Mouse (Mus musculus) heart, embryonic 10.5 days (tissue): ENCODE results near the gene Lsm10. TPM values are rescaled to one million over a fixed set of nuclear protein-coding genes. Genes with fewer than 3 reads are reported as not detected.

Source experiments
- DNase-seq: peaks from one replicate; pipeline ENCODE4 v3.0.0-alpha.2; 2017; ENCODE audit warnings: low spot score
- H3K27ac ChIP-seq: fragments of 300-500 bp; sonication (generic); 2 replicates; pipeline ENCODE4 v1.5.1; 2016; ENCODE audit warnings: mild to moderate bottlenecking
- H3K27me3 ChIP-seq: fragments of 300-500 bp; sonication (generic); 2 replicates; pipeline ENCODE4 v1.6.1; 2016; ENCODE audit warnings: mild to moderate bottlenecking; ENCODE audit not compliant: poor library complexity, insufficient read depth, severe bottlenecking
- H3K36me3 ChIP-seq: fragments of 300-500 bp; sonication (generic); 2 replicates; pipeline ENCODE4 v1.6.1; 2016; ENCODE audit warnings: mild to moderate bottlenecking, moderate library complexity
- H3K4me1 ChIP-seq: fragments of 300-500 bp; sonication (generic); 2 replicates; pipeline ENCODE4 v1.6.1; 2016; ENCODE audit warnings: mild to moderate bottlenecking
- H3K4me3 ChIP-seq: fragments of 300-500 bp; sonication (generic); 2 replicates; pipeline ENCODE4 v1.5.1; 2016; ENCODE audit warnings: mild to moderate bottlenecking, moderate library complexity
- H3K9me3 ChIP-seq: fragments of 300-500 bp; sonication (generic); 2 replicates; pipeline ENCODE4 v1.6.1; 2016; ENCODE audit warnings: mild to moderate bottlenecking, moderate library complexity
- WGBS: fragments of 180-500 bp; shearing (Covaris S2); methylation state at CpG from one replicate; pipeline ENCODE4 v1.1.7; 2016; 5-methylcytosine and 5-hydroxymethylcytosine counted together
- polyA plus RNA-seq: library from polyadenylated mRNA; unstranded; fragments of >200 nt; fragmentation: Nextera tagmentation; extraction: Ambion mirVana; gene quantifications from 2 replicates; pipeline ENCODE4 v1.2.1, GENCODE M21; 2016

Lsm10 gene
- 47.5 and 47.7 TPM in 2 replicates for polyA plus RNA-seq

DNA sequence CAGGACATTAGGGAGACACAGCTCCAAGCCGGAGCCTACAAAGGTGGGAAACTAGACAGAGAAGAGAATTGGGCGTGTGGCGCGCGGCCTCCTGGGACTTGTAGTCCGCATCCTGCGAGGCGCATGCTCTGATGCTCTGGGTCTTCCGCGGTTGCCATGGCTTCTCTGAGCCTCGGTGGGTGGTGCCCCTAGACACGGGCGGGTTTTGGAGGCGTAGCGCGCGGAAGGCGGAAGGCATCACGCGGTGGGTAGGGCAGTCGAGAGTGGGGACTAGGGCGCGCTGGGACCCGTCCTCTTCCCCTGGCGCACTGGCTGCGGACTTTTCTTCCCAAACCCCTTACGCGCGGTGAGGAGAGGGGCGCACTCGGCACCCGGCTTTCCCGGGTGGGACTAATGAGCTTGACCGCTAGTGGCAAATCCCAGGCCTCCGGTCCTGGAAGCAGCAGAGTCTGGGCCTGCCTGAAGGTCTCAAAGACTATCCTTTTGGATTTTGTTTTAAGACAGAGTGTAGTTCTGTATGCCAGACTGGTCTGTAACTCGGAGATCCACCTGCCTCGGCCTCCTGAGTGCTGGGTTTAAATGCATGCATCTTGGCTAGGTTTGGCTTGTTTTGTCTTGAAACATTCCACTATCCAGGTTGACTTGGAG, at the start of gene Lsm10:
Gene Lsm10 (plus strand): TSS at position 160 of the 648 bp plus-strand sequence.
- peak; percentile 99 for DNase-seq
- WGBS: 3% methylated on average over 37 of the region's 37 CpGs
- H3K4me1 ChIP-seq: peaks cover 30% of the 10 kb centered on the region

DNA sequence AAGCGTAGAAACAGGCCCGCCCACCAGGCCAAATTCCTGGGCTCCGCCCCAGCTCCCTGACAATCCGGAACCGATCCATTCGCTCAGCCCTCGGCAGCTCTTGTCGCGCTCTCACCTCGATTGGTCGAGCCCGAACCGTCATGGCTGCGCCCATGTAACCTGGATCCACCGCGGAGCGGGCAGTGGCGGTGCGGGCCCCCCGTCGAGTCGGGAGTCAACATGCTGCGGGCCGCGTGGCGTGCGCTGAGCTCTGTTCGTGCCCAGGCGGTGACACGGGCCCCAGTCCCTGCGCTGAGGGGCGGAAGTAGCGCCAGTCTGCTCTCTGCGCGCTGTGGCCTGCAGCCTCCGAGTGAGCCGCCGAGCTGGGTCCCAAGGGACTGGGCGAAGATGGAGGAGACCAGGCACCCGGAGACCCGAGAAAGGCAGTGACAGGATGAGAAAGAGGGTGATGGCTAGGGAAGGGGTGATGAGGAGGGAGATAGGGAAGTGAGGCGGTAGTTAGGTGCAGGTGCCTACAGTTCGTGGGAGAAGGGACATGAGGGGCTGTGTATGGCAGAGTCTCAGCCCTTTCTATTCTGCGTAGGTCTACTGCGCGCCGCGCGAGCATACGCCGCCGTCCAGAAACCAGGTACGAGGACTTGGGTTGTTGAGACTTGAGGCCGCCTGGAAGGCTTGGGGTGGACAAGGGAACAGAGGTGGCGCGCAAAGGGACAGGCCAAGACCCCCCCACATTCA, 49.4 kb upstream of the Lsm10 start, which contains the start of gene Mrps15:
Gene Mrps15 (plus strand): TSS at position 75 of the 735 bp plus-strand sequence.
- H3K4me3 ChIP-seq: peak within 1 kb of the TSS; percentile 98
- H3K9me3 ChIP-seq: no peaks in the 10 kb centered on the region
- peak within 1 kb of the TSS; percentile 94 for H3K27ac ChIP-seq
- no peaks in the 10 kb centered on the region for H3K27me3 ChIP-seq
- peak; percentile 97 for DNase-seq
- WGBS: under 1% methylated on average over 56 of the region's 56 CpGs
- peaks cover 15% of the 10 kb centered on the region for H3K4me1 ChIP-seq
- H3K36me3 ChIP-seq: peaks cover 28% of the 10 kb centered on the region

More for the DNA sequence above, at the start of gene Lsm10:
- Histone ChIP-seq H3K4me3 (peak within 1 kb of the TSS; percentile 74), H3K27ac (peak within 1 kb of the TSS; percentile 91), H3K36me3 (peaks cover 19% of the 10 kb centered on the region), H3K27me3 (no peaks in the 10 kb centered on the region), H3K9me3 (no peaks in the 10 kb centered on the region)

DNA sequence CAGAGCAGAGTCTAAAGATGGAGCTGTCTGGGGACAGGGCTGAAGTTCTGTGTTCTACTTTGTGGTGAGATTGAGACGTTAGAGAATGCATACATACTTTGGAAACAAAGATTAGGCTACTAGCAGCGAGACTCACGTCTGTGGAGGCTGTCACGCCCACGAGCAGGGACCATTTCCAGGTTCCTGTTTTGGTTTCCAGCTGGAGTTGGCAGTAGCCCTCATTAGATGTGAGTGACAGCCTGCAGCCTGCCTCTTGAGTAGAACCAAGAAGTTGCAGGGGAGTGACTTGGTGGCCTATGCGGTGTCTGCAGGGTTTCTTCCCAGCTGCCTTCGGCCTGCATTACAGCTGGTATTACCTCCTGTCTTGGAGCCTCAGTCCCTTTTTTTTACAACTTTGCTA, 44.8 kb upstream of the Lsm10 start:
- 82% methylated on average over 7 of the region's 7 CpGs for WGBS
- DNase-seq: no peak
- peaks cover 73% of the 10 kb centered on the region for H3K36me3 ChIP-seq

DNA sequence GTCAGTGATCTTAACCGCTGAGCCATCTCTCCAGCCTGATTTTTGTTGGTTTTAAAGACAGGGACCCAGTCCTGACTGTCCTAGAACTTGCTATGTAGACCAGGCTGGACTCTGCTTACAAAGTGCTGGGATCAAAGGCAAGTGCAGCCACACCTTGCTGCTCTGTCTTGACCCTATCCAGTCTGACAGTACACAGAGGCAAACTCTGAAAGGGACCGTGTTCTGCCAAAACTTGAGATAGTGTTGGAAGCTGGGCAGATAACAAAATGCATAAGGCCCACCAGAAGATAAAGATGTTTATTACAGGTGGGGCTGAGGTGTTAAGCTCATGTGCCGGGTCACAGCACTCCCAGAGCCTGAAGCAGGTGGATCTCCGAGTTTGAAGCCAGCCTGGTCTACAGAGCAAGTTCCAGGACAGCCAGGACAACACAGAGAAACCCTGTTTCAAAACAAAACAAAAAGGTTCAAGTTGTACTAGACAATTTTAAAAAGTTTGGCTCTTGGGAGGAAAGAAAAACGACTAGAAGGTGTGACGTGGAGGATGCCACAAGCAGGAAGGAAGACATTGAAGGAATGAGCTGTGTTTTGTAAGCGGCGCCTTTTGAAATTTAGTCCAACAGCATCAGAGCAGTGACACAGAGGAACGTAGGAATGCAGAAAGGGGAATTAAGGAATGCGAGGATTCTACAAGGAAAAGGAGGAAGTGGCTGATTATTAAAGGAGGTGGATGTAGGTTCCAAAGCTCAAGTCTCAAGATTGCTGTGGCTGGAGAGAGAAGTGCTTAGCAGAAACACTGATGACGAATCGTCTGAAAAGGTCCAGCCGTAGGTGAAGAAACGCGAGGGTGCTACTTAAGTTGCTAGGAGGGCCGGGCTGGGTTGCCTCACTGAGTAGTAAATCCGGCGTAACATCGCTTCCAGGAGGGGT, 39.0 kb upstream of the Lsm10 start:
- H3K9me3 ChIP-seq: no peaks in the 10 kb centered on the region
- H3K4me1 ChIP-seq: peaks cover 15% of the 10 kb centered on the region
- H3K27ac ChIP-seq: peak overlapping the region; percentile 85
- no peaks in the 10 kb centered on the region for H3K27me3 ChIP-seq
- H3K4me3 ChIP-seq: peak overlapping the region; percentile 79
- WGBS: 12% methylated on average over 19 of the region's 19 CpGs
- H3K36me3 ChIP-seq: peaks cover 42% of the 10 kb centered on the region
- no peak for DNase-seq

More for the DNA sequence above, 44.8 kb upstream of the Lsm10 start:
- Histone ChIP-seq H3K9me3 (no peaks in the 10 kb centered on the region), H3K4me3 (no peak overlapping the region), H3K4me1 (peaks cover 15% of the 10 kb centered on the region), H3K27ac (no peak overlapping the region), H3K27me3 (no peaks in the 10 kb centered on the region)

DNA sequence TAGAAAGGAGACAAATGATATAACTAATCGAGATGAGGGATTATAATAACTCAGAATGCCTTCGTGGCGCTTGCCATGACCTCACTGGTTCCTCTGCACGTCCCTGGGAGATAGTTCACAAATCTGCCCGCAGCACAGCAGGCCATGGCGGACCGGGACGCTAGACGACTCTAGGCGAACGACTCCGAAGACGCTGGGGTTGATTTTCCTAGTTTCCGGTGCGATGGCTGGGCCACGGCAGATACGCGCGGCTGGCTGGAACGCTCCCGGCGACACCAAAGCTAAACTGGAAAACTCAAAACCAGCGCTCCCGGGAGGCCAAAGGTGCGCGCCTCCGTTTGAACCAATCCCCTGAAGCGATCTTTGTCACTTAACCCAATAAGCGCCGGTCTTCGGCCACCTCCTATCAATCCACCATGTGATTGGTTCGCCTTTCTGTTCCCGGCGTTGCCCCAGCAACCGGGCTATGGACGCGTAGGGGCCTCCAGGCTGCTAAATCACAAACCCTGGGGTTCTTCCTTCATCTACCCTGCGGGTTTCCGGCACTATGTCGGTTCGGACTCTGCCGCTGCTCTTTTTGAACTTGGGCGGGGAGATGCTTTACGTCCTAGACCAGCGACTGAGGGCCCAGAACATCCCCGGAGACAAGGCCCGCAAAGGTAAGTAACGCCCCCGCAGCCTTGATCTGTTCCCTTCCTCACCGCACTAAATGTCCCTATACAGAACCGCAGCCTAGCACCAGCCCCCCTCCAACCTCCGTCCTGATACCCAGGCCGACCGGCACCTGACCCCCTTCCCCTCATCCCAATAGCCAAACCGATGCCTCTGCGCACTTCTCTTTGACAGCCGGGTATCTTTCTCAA, 38.1 kb upstream of the Lsm10 start, which contains the start of gene Oscp1:
Gene Oscp1 (plus strand): TSS at position 432 of the 863 bp plus-strand sequence.
- H3K36me3 ChIP-seq: peaks cover 33% of the 10 kb centered on the region
- H3K27ac ChIP-seq: peak within 1 kb of the TSS; percentile 85
- under 1% methylated on average over 57 of the region's 57 CpGs for WGBS
- H3K4me3 ChIP-seq: peak within 1 kb of the TSS; percentile 79
- H3K9me3 ChIP-seq: no peaks in the 10 kb centered on the region
- peak; percentile 97 for DNase-seq
- H3K4me1 ChIP-seq: peaks cover 15% of the 10 kb centered on the region
- no peaks in the 10 kb centered on the region for H3K27me3 ChIP-seq

DNA sequence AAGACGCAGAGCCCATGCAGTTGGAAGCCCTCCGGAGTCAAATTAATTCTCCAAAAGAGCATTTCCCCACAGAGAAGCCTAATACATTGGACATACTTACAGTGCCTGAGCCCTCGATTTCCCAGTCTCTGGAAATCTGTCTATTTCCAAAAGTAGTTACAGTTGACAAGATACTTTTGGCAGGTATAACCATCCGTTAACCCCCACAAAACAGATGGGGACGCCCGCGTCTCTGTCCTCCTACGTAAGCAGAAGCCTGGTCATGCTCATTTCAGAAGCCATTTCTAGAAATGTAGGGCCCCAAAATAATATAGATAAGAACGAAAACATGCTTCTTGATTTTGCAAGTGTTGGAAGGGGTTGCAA, 37.4 kb upstream of the Lsm10 start:
- Histone ChIP-seq H3K4me3 (peak overlapping the region; percentile 79), H3K27me3 (no peaks in the 10 kb centered on the region), H3K4me1 (peaks cover 15% of the 10 kb centered on the region), H3K27ac (0 out of 2 replicates have a peak overlapping the region, but pooled peaks have one; percentile 85), H3K9me3 (no peaks in the 10 kb centered on the region), H3K36me3 (peaks cover 27% of the 10 kb centered on the region)
- no peak for DNase-seq
- WGBS: 41% methylated on average over 9 of the region's 9 CpGs

DNA sequence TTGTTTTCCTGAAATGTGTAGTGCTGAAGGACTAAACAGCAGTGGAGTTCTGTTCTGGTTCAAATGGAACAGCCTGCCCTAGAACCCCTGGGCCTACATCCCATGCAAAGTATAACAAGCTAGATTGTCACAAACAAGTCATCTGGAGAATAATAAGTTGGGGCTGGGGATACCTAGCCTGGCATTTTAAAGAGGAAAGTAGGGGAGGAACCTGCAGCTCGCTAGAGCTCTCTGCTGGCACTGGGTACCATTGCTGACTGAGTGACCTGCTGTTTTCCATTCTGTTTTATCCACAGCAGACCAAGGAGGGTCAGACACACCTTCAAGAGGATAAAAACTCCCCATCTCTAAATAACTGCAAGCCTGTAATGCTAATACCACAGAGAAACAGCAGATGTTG, 33.6 kb upstream of the Lsm10 start:
- no peaks in the 10 kb centered on the region for H3K27me3 ChIP-seq
- H3K9me3 ChIP-seq: no peaks in the 10 kb centered on the region
- DNase-seq: no peak
- H3K27ac ChIP-seq: no peak overlapping the region
- no peaks in the 10 kb centered on the region for H3K36me3 ChIP-seq
- no peak overlapping the region for H3K4me3 ChIP-seq
- 39% methylated on average over 1 of the region's 1 CpGs for WGBS
- H3K4me1 ChIP-seq: peaks cover 7% of the 10 kb centered on the region

DNA sequence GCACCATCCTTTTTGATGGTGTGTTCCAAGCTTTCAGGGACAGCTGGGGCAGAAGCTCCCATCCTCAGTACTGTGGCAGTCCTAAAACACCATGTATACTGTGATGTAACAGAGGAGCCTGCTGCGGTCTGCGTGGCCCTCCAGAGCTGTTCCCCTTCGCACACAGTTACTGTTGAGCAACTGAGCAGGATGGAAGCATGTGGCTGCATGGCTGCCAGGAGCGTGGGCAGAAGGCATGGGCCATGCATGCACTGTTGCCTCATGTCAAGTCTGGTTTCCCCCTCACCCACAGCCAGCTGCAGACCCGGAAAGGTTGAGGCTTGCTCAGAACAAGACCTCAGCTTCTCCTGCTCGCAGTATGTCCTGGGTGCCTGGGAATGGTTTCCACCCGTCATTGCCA, 31.2 kb upstream of the Lsm10 start:
- Histone ChIP-seq H3K9me3 (no peaks in the 10 kb centered on the region), H3K27me3 (no peaks in the 10 kb centered on the region), H3K27ac (no peak overlapping the region), H3K36me3 (no peaks in the 10 kb centered on the region), H3K4me1 (no peaks in the 10 kb centered on the region), H3K4me3 (no peak overlapping the region)
- no peak for DNase-seq
- WGBS: 80% methylated on average over 7 of the region's 7 CpGs

DNA sequence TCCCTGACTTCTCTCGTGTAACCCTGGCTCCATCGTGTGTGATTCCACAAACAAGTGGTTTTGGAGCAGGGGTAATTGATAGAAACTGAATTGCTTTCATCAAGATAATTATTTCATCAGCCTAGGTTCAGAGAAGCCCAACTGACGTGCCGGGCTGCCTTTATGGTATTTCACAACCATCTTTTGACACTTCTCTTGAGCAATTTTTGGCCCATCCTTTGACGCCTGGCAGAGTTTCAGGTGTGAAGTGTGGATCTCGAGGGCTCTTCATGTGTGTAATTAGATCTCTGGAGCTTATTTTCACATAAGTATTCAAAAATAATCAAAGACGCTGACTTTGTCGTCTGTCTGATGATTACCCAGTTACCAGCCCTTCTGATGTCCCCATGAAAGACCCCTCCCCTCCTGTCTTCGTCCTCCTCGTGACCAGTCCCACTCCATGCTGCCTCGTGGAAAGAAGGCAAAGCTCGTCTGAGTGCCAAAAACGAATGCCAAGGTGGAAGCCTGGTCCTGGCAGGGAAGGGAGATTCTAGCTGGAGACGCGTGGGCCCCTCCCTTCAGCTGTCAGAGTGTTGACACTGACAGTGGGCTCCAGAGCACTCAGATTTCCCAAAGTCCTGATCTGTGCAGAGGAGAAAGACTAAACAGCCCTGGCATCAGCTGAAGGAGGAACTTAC, 28.9 kb upstream of the Lsm10 start:
- 74% methylated on average over 15 of the region's 15 CpGs for WGBS
- H3K4me1 ChIP-seq: no peaks in the 10 kb centered on the region
- no peak overlapping the region for H3K27ac ChIP-seq

DNA sequence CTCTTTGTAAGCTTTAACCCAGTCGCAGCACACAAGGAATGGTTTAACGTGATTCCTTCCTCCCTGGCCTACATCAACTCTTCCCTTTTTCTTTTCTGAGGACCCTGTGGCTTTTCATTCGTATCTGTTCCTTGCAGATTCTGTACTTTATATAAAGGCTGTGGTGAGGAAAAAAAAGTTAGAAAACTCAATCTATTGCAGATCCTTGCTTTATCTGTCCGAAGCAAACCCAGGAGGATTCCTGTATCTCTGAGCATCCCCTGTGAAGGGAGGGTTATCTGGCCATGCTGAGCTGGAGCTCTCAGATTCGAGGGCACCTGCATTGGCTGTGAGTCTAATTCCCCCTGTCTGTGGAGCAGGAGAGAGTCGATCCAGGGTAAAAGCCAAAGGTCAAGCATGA, 27.6 kb upstream of the Lsm10 start:
- DNase-seq: no peak
- Histone ChIP-seq H3K4me1 (no peaks in the 10 kb centered on the region), H3K9me3 (no peaks in the 10 kb centered on the region), H3K36me3 (no peaks in the 10 kb centered on the region), H3K27me3 (no peaks in the 10 kb centered on the region), H3K27ac (no peak overlapping the region), H3K4me3 (no peak overlapping the region)
- WGBS: 73% methylated on average over 6 of the region's 6 CpGs

More for the DNA sequence above, 28.9 kb upstream of the Lsm10 start:
- Histone ChIP-seq H3K27me3 (no peaks in the 10 kb centered on the region), H3K36me3 (no peaks in the 10 kb centered on the region), H3K9me3 (no peaks in the 10 kb centered on the region), H3K4me3 (no peak overlapping the region)
- DNase-seq: no peak

DNA sequence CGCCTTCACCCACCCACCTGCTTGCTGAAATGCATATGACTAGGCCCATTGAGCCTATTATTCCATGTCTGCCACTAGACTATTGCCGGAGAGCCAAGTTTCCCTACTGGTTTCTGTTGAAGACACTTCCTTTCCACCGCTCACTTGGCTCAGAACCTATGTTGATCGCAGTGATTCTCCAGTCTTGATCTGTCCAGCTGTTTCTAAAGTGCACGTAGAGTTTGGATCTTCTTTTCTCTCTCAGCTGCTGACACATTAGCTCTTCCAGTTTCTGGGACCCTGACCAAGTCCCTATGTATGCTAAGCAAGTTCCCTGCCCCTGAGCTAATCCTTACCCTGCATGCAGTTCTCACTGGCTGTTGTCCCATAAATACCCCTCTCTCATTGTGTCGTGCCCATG, 18.6 kb upstream of the Lsm10 start:
- Histone ChIP-seq H3K4me3 (no peak overlapping the region), H3K27ac (no peak overlapping the region), H3K9me3 (no peaks in the 10 kb centered on the region), H3K4me1 (no peaks in the 10 kb centered on the region), H3K27me3 (no peaks in the 10 kb centered on the region), H3K36me3 (no peaks in the 10 kb centered on the region)
- no peak for DNase-seq
- 76% methylated on average over 6 of the region's 6 CpGs for WGBS
